Mouse (Mus musculus) small intestine, adult 2 months (tissue): ENCODE measurements around the gene Unc5b. TPM values are rescaled to one million over a fixed set of nuclear protein-coding genes. Genes with fewer than 3 reads are reported as not detected.
"Not testable (repeated sequence)": the region's sequence is repeated elsewhere in the genome, so short reads cannot be mapped to it uniquely, and the experiment has no call there.

Experiments
- H3K27ac ChIP-seq: fragments of 200-500 bp; 2 replicates; pipeline ENCODE4 v1.5.1; 2012; ENCODE audit warnings: low read depth, low read length, control low read depth, inconsistent platforms; ENCODE audit not compliant: insufficient read depth
- H3K27me3 ChIP-seq: fragments of 200-500 bp; 2 replicates; pipeline ENCODE4 v1.6.1; 2012; ENCODE audit warnings: mild to moderate bottlenecking, moderate library complexity, low read length, inconsistent platforms; ENCODE audit not compliant: control insufficient read depth, insufficient read depth
- H3K36me3 ChIP-seq: fragments of 200-500 bp; 2 replicates; pipeline ENCODE4 v1.6.1; 2012; ENCODE audit warnings: mild to moderate bottlenecking, low read length, control low read depth, inconsistent platforms; ENCODE audit not compliant: control insufficient read depth, insufficient read depth
- H3K4me1 ChIP-seq: fragments of 200-500 bp; 2 replicates; pipeline ENCODE4 v1.6.1; 2012; ENCODE audit warnings: low read length, inconsistent platforms, mixed read lengths; ENCODE audit not compliant: control insufficient read depth, insufficient read depth, insufficient read length
- H3K4me3 ChIP-seq: fragments of 200-500 bp; 2 replicates; pipeline ENCODE4 v1.5.1; 2012; ENCODE audit warnings: low read depth, mild to moderate bottlenecking, control low read depth, inconsistent platforms, low read length, moderate library complexity
- CTCF ChIP-seq: fragments of 200-500 bp; IDR thresholded peaks from 2 replicates; pipeline ENCODE4 v1.5.1; 2012; ENCODE audit warnings: low read depth, mild to moderate bottlenecking, control low read depth, inconsistent platforms, low read length, moderate library complexity, mixed read lengths; ENCODE audit not compliant: insufficient replicate concordance, insufficient read length; ENCODE audit errors: extremely low read depth
- POLR2A ChIP-seq: fragments of 200-500 bp; IDR thresholded peaks from 2 replicates; pipeline ENCODE4 v1.6.1; 2012; ENCODE audit warnings: low read depth, mild to moderate bottlenecking, control low read depth, inconsistent platforms, low read length, moderate library complexity
- WGBS: fragments of 180-500 bp; shearing (Covaris S2); methylation state at CpG from one replicate; pipeline ENCODE4 v1.1.7; 2018; 5-methylcytosine and 5-hydroxymethylcytosine counted together
- polyA plus RNA-seq: library from polyadenylated mRNA; depleted of rRNA; stranded (reverse); fragments of >200 nt; gene quantifications from 2 replicates; pipeline ENCODE4 v1.2.3, GENCODE M21; 2012; rRNA removed

The Unc5b gene
- 24.6 and 71.6 TPM in 2 replicates for polyA plus RNA-seq

DNA sequence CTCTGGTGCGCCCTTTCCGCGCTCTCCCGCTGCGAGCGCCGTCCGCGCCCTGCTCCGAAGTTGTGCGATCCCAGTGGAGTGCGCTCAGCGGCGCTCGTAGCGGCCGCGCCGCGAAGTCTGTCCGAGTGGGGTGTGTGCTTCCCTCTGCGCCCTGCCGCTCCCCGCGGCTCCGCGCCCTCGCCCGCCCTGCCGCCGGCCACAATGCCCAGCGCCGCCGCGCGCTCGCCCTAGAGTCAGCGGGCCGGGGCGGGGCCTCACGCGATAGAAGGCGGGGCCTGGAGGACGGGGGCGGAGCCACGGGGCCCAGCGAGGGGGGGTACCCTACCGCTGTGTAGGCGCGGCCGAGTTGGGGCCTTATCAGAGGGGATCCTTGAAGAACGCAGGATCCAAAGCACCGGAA, at the start of gene Unc5b:
Unc5b (minus strand) TSS at position 203 of the 400 bp plus-strand sequence.
- under 1% methylated on average over 44 of the region's 53 CpGs for WGBS
- Histone ChIP-seq H3K27ac (peak within 1 kb of the TSS; percentile 79), H3K27me3 (0 out of 2 replicates have a peak, but pooled peaks cover 17% of the 10 kb centered on the region), H3K4me1 (peaks cover 10% of the 10 kb centered on the region), H3K4me3 (peak within 1 kb of the TSS; percentile 74), H3K36me3 (no peaks in the 10 kb centered on the region)
- TF ChIP-seq CTCF = peak; percentile 48; the same call in 1 of the 2 replicates
- peak; percentile 97 for TF ChIP-seq POLR2A

DNA sequence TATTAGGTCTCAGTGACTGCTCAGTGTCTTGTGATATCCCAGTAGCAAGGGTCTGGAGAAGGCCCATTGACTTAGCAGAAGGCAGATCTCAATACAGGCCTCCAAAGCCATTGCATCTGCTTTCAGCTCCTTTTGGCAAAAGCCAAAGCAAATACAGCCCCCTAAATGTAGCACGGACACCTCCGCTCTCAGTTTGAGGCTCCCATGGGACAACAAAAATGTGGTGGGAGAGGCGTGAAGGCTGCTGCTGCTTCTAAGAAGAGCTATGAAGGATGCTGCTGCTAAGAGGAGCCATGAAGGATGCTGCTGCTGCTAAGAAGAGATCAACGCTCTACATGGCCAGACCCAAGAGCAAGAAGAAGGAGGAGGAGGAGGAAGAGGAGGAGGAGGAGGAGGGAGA, 48.4 kb upstream of the Unc5b start:
- TF ChIP-seq POLR2A (no peak), CTCF (no peak)
- Histone ChIP-seq H3K4me1 (no peaks in the 10 kb centered on the region), H3K27me3 (no peaks in the 10 kb centered on the region), H3K36me3 (no peaks in the 10 kb centered on the region), H3K4me3 (no peak overlapping the region), H3K27ac (no peak overlapping the region)
- 83% methylated on average over 4 of the region's 4 CpGs for WGBS

DNA sequence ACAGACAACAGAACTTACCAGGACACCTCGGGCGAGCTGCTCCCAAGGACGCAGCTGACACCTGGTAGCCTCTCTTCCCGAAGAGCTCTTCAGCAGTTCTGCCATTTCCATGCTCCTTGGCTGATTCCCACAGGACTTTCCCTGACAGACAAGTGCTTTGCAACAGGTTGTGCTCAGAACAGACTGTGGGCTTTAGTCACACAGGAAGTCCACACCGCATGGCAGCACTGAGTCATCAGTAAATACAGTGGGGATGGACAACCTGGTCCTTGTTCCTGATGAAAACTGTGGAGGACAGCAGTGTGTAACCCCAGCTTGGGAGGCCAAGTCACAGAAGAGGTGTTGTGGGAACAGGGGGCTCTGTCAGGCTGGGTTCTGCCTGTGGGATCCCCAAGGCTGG, 45.7 kb upstream of the Unc5b start:
- Histone ChIP-seq H3K36me3 (no peaks in the 10 kb centered on the region), H3K4me3 (no peak overlapping the region), H3K27ac (no peak overlapping the region), H3K4me1 (no peaks in the 10 kb centered on the region), H3K27me3 (no peaks in the 10 kb centered on the region)
- TF ChIP-seq POLR2A (no peak), CTCF (no peak)
- 78% methylated on average over 5 of the region's 5 CpGs for WGBS

DNA sequence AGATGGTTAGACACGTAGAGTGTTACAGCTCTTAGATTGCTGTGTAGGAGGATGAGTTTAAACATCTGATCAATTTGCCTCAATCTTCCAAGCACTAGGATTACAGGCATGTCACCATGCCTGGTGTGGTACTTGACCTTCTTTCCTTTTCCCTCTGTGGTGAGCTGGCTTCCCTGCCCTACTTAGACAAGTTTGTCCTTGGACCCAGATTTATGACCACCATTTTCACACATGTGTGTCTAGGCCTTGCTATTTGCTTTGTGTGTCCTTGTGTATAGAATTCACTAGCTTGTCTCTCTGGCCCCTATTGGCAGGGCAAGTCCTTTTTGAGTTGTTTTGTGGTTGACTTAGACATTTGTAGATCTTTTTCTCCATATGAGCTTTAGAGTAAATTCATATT, 43.6 kb upstream of the Unc5b start:
- Histone ChIP-seq H3K4me3 (no peak overlapping the region), H3K27ac (no peak overlapping the region), H3K36me3 (no peaks in the 10 kb centered on the region), H3K4me1 (no peaks in the 10 kb centered on the region), H3K27me3 (no peaks in the 10 kb centered on the region)
- 93% methylated on average over 1 of the region's 1 CpGs for WGBS
- TF ChIP-seq POLR2A (no peak), CTCF (no peak)

DNA sequence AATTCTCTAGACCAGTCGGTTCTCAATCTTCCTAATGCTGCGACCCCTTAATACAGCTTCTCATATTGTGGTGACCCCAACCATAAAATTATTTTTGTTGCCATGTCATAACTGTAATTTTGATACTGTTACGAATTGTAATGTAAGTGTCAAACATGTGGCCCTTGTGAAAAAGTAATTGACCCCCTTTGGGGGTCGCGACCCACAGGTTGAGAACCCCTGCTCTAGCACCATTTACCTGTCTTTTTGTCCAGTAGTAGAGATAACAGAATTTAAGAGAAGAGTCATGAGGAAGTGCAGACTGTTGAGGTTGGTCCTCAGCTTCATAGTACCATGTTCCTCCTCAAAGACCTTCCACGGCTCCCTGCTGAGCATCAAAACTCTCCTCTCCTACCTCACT, 31.9 kb upstream of the Unc5b start:
- 85% methylated on average over 6 of the region's 6 CpGs for WGBS

DNA sequence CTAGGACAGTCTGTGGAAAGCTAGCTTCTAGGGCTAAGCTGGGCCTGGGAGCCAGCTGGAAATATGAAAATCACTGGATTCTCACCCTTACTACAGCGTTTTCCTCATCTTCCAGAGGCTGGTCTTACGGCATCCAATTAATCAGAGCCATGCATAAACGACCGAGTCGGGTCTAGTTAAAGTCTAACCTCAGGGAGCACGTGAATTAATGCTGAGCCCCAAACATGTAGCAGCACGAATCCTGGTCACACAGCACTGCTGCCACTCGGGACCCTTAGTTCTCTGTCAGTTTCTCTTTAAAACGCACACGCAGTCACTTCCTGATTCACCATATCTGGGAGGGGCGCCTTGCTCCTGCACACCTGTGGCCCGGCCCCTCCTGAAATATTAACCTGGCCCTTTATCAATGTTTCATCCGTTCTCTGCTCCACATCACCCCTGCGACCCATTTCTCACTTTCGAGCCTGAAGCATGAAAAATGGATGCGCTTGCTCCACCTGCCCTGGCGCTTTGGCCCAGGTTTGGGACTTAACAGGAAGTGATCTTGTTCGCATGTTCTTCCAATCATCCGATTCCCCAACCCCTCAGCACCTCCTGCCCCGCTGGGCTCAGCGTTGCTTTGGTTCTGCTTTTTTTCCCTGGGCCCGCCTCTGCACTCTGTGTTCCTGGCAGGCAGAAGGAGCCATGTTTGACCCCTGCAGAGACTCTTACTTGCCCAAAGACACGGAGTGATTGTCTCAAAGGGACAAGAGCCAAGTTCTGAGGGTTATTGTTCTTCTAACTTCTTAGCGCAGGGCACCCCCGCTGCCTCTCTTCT, 31.3 kb upstream of the Unc5b start:
- TF ChIP-seq CTCF (no peak), POLR2A (no peak)
- Histone ChIP-seq H3K36me3 (no peaks in the 10 kb centered on the region), H3K27ac (no peak overlapping the region)

More for the DNA sequence above, 31.9 kb upstream of the Unc5b start:
- Histone ChIP-seq H3K36me3 (no peaks in the 10 kb centered on the region), H3K4me3 (no peak overlapping the region), H3K27ac (no peak overlapping the region), H3K27me3 (no peaks in the 10 kb centered on the region), H3K4me1 (0 out of 2 replicates have a peak, but pooled peaks cover 3% of the 10 kb centered on the region)
- no peak for TF ChIP-seq POLR2A

DNA sequence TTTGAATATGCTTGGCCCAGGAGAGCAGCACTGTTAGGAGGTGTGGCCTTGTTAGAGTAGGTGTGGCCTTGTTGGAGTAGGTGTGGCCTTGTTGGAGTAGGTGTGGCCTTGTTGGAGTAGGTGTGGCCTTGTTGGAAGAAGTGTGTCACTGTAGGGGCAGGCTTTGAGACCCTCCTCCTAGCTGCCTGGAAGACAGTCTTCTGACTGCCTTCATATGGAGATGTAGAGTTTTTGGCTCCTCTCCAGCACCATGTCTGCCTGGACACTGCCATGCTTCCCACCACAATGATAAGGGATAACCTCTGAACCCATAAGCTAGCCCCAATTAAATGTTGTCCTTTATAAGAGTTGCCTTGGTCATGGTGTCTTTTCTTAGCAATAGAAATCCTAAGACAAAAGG, 13.9 kb upstream of the Unc5b start:
- H3K27me3 ChIP-seq, H3K36me3 ChIP-seq, H3K4me3 ChIP-seq, H3K4me1 ChIP-seq, H3K27ac ChIP-seq: not testable (repeated sequence)

More for the DNA sequence above, 31.3 kb upstream of the Unc5b start:
- H3K27me3 ChIP-seq = no peaks in the 10 kb centered on the region
- 22% methylated on average over 25 of the region's 25 CpGs for WGBS
- 0 out of 2 replicates have a peak, but pooled peaks cover 3% of the 10 kb centered on the region for H3K4me1 ChIP-seq
- H3K4me3 ChIP-seq = peak overlapping the region; percentile 56
